Mouse (Mus musculus): ENCODE results near the gene Npas2.

GRCm38 (mm10) chr1:39307971-39308370 is 114.4 kb downstream of the Npas2 start:
- TF ChIP-seq CTCF (IDR thresholded peaks at IDR 0.05; ENCODE audit: control insufficient read depth, insufficient read depth, insufficient replicate concordance, low read depth, low read length) (no peak), POLR2A (IDR thresholded peaks at IDR 0.05; ENCODE audit: control insufficient read depth, low read depth, low read length) (no peak)
